Mouse (Mus musculus) midbrain, embryonic 11.5 days (tissue): ENCODE measurements around the gene 1700034J05Rik. TPM values are rescaled to one million over a fixed set of nuclear protein-coding genes. Genes with fewer than 3 reads are reported as not detected.
A peak's percentile ranks its signal among the peaks of the same experiment; 100 is the strongest.

Experiments
- ATAC-seq: fragments of 200-750 bp; cut with Nextera tagmentation; 2 replicates; pipeline ENCODE4 v1.8.0; 2017; ENCODE audit warnings: moderate TSS enrichment, moderate library complexity; ENCODE audit not compliant: low FRiP score
- DNase-seq: peaks from one replicate; pipeline ENCODE4 v3.0.0; 2015; ENCODE audit warnings: low spot score; ENCODE audit errors: missing footprints
- H3K27ac ChIP-seq: fragments of 300-500 bp; sonication (generic); 2 replicates; pipeline ENCODE4 v1.5.1; 2014; ENCODE audit warnings: low read depth, low read length
- H3K27me3 ChIP-seq: fragments of 300-500 bp; sonication (generic); 2 replicates; pipeline ENCODE4 v1.6.1; 2014; ENCODE audit warnings: mild to moderate bottlenecking, low read length, moderate library complexity, mixed read lengths; ENCODE audit not compliant: control insufficient read depth, insufficient read depth
- H3K36me3 ChIP-seq: fragments of 300-500 bp; sonication (generic); 2 replicates; pipeline ENCODE4 v1.6.1; 2014; ENCODE audit warnings: mild to moderate bottlenecking, low read length, moderate library complexity, mixed read lengths; ENCODE audit not compliant: control insufficient read depth, insufficient read depth
- H3K4me1 ChIP-seq: fragments of 300-500 bp; sonication (generic); 2 replicates; pipeline ENCODE4 v1.6.1; 2014; ENCODE audit warnings: low read length; ENCODE audit not compliant: control insufficient read depth, insufficient read depth
- H3K4me2 ChIP-seq: fragments of 300-500 bp; sonication (generic); 2 replicates; pipeline ENCODE4 v1.6.1; 2014; ENCODE audit warnings: mild to moderate bottlenecking, moderate library complexity
- H3K4me3 ChIP-seq: fragments of 300-500 bp; sonication (generic); 2 replicates; pipeline ENCODE4 v1.5.1; 2014; ENCODE audit warnings: low read depth, low read length
- H3K9ac ChIP-seq: fragments of 300-500 bp; sonication (generic); 2 replicates; pipeline ENCODE4 v1.6.1; 2014; ENCODE audit warnings: low read length
- H3K9me3 ChIP-seq: fragments of 300-500 bp; sonication (generic); 2 replicates; pipeline ENCODE4 v1.6.1; 2016; ENCODE audit warnings: low read length; ENCODE audit not compliant: control insufficient read depth
- WGBS: fragments of 180-500 bp; shearing (Covaris S2); extraction: QIAGEN DNeasy Blood & Tissue Kit; methylation state at CpG from one replicate; pipeline ENCODE4 v1.1.7; 2014; 5-methylcytosine and 5-hydroxymethylcytosine counted together
- polyA plus RNA-seq: library from polyadenylated mRNA; unstranded; fragments of >200 nt; fragmentation: Nextera tagmentation; extraction: Ambion mirVana; gene quantifications from 2 replicates; pipeline ENCODE4 v1.2.1, GENCODE M21; 2014

The 1700034J05Rik gene
- polyA plus RNA-seq, 1 experiment from 2014 or later: 0.11 TPM

DNA sequence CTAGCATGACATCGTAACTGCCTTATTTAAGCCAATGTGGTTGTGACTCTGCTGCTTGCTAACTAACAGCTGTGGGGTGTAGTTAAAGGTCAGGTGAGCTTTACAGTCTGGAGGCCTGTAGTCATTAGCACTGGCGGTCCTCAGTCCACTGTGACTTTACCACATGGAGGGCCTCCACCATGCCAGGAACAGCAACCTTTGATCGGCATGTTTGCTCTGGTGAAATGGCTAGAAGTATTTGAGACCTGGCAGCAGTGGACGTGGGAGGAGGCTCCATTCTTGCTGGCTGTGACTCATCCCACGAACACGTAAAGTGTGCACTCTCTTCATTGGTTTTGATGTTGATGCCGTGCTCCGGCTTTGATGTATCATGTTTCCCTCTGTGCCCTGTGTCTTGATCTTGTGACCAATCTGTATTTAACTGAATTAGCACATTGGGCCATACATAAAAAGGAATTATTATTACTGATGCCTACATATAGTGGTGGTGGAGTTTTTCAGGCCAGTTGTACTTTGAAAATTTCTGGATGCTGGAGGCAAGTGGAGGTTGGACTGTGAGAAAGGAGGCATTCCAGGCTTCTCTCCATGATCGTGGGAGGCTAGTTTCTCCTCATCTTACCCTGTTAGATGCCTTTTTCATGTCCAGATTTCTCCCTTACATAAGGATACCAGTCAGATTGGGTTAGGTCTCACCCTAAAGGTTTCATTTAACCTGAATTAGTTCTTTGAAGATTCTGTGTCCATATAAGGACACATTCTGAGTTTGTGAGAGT, 5.9 kb upstream of the 1700034J05Rik start:
- H3K27ac ChIP-seq: no peak overlapping the region
- H3K9me3 ChIP-seq: no peaks in the 10 kb centered on the region
- no peak overlapping the region for H3K4me3 ChIP-seq
- no peaks in the 10 kb centered on the region for H3K36me3 ChIP-seq
- H3K27me3 ChIP-seq: no peaks in the 10 kb centered on the region
- H3K9ac ChIP-seq: no peak overlapping the region
- 88% methylated on average over 9 of the region's 9 CpGs for WGBS
- ATAC-seq (no peak), DNase-seq (no peak)
- H3K4me1 ChIP-seq: peaks cover 4% of the 10 kb centered on the region
- H3K4me2 ChIP-seq: no peak overlapping the region

DNA sequence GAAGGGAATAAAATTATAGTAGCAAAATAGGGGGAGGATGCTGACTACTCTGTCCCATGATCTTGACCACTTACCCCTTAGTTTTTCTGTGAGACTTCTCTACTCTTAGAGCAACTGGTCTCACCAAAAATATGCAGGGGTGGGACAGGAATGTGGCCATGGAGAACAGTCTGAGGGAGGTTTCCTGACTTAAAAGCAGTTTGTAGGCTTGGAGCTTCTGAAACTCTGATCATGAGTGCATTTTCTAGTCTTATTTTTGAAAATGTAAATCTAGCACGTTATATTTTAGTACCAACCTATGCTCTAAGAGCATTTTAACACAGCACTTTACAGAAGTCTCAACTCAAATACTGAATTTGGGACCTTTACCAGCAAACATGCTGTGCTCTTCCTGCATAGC, 4.5 kb upstream of the 1700034J05Rik start:
- DNase-seq (no peak), ATAC-seq (no peak)
- no peak overlapping the region for H3K4me3 ChIP-seq
- no peaks in the 10 kb centered on the region for H3K36me3 ChIP-seq
- no peak overlapping the region for H3K27ac ChIP-seq
- no peaks in the 10 kb centered on the region for H3K9me3 ChIP-seq
- peaks cover 4% of the 10 kb centered on the region for H3K4me1 ChIP-seq
- 81% methylated on average over 1 of the region's 1 CpGs for WGBS
- no peak overlapping the region for H3K4me2 ChIP-seq
- no peaks in the 10 kb centered on the region for H3K27me3 ChIP-seq
- no peak overlapping the region for H3K9ac ChIP-seq

DNA sequence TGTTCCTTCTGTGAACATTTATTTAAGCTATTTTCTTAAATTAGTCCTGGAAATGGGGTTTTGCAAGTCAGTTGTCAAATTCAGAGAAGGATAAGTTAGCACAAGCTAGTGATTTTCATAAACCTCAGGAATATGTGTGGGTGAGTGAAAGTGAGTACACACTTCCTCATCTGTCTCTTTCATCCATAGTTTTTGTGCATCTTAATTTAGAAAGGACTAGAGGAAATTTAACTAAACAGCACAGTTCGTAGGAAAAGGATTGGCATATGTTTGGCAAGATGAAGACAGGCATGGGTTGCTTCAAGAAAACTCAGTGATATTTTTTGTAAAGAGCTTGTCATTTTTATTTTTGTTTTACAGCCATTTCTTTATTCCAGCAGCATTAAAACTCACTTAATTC, 2.7 kb upstream of the 1700034J05Rik start:
- H3K27me3 ChIP-seq: no peaks in the 10 kb centered on the region
- H3K9me3 ChIP-seq: no peaks in the 10 kb centered on the region
- peaks cover 4% of the 10 kb centered on the region for H3K4me1 ChIP-seq
- no peak overlapping the region for H3K4me2 ChIP-seq
- H3K36me3 ChIP-seq: no peaks in the 10 kb centered on the region
- no peak overlapping the region for H3K9ac ChIP-seq
- 85% methylated on average over 1 of the region's 1 CpGs for WGBS
- no peak overlapping the region for H3K4me3 ChIP-seq
- DNase-seq (no peak), ATAC-seq (no peak)
- no peak overlapping the region for H3K27ac ChIP-seq

DNA sequence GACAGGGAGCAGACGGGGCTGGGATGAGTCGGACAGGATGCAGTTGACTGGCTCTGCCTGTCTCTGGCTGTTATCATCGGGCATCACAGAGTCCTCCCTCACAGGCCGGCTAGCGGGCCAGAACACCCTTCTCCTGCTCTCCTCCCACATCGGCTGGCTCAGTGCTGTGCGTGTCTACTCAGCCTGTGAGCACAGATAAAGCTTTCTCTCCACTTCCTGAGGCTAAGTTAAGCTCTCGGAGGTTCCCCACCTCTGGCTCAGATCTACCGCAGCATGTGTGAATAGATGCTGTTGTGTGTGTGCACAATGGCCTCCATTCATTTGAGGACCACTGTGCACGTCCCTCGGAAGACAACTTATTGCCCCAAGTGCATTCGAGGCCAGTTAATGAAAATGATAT, 1.7 kb upstream of the 1700034J05Rik start:
- no peak overlapping the region for H3K4me2 ChIP-seq
- DNase-seq: no peak
- no peaks in the 10 kb centered on the region for H3K9me3 ChIP-seq
- no peak overlapping the region for H3K27ac ChIP-seq
- H3K27me3 ChIP-seq: no peaks in the 10 kb centered on the region
- no peak overlapping the region for H3K4me3 ChIP-seq
- WGBS: 30% methylated on average over 12 of the region's 12 CpGs
- ATAC-seq: peak; percentile 64; the same call in 1 of the 2 replicates
- H3K4me1 ChIP-seq: peaks cover 4% of the 10 kb centered on the region
- H3K36me3 ChIP-seq: no peaks in the 10 kb centered on the region
- no peak overlapping the region for H3K9ac ChIP-seq

DNA sequence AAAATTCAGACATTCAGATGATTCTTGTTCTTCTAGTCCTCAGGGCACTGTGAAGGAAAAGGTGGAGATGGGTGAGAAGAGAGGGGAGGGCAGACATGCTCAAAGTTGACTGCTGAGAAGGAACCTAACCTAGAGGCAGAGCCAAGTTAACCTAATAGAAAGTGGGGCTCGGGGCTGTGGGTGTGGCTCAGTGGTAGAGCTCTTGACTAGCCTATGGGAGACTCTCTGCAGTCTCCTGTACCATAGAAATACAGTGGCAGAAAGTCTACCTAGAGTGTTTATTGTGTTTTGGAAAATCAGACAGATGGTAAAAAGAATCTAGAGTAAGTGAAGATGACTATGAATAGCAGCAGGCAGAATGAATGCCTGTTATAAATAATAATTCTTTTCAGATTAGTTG, 1.3 kb upstream of the 1700034J05Rik start:
- Histone ChIP-seq H3K4me1 (peaks cover 5% of the 10 kb centered on the region), H3K4me2 (no peak overlapping the region), H3K36me3 (no peaks in the 10 kb centered on the region), H3K27ac (no peak overlapping the region), H3K9me3 (no peaks in the 10 kb centered on the region), H3K9ac (no peak overlapping the region), H3K4me3 (no peak overlapping the region), H3K27me3 (no peaks in the 10 kb centered on the region)
- no peak for DNase-seq
- no peak for ATAC-seq
- 75% methylated on average over 1 of the region's 1 CpGs for WGBS

DNA sequence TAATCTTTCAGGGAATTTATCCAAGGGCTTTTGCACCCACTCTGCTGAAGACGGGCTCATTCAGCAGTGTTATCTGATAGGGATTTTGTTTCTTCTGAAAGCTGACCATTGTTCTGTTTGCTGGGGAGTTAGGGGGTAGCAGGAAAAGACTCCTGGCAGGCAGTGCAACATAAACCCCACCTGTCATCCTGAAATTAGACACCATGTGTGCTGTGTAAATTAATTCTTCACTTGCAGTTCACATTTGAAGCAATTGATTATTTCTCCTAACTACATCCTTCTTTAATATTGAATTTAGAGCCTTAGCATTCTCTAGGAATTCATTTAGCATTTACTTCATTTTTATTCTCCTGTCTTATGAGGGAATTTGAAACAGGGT, 3.8 kb downstream of the 1700034J05Rik start:
- no peak for ATAC-seq
- Histone ChIP-seq H3K9me3 (no peaks in the 10 kb centered on the region), H3K27ac (no peak overlapping the region), H3K4me2 (no peak overlapping the region), H3K27me3 (no peaks in the 10 kb centered on the region), H3K4me3 (no peak overlapping the region), H3K9ac (no peak overlapping the region), H3K36me3 (no peaks in the 10 kb centered on the region), H3K4me1 (peaks cover 5% of the 10 kb centered on the region; the same call in 1 of the 2 replicates)
- 11% methylated on average over 1 of the region's 1 CpGs for WGBS
- DNase-seq: no peak

DNA sequence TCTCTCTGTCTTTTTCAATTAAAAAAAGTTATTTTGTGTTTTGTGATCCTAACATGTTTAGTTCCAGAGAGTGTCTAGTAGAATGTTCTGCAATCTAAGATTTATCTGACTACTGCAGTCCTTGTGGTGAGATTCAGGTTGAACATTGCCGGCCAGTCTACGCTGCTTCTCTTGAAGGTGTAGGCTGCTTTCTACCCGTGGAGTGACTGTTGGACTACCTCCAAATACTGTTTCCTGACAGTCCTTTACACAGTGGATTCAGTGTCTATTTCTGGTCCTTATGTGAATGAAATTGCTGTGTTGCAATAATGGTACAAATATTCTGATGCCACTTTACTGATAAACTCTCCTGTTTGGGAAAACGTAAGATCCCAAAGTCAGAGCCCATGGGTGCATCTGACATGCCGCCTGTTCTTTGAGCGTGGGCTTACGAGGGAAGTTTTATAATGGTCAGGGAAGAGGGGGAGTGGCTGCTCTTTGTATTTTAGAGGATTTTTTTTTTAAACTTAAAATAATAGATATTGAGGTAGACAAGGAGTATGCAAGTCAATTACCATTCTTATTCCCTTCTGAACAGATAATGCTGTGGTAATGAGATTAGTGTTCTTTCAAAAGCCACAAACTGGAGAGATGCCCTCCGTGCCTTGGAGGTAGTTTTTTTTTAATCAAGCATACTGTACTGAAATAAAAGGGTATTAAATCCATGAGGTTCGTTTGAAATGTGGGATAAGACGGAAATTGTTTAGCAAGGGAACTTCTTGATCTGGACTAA, 4.4 kb downstream of the 1700034J05Rik start:
- DNase-seq (no peak), ATAC-seq (no peak)
- Histone ChIP-seq H3K4me3 (no peak overlapping the region), H3K9me3 (no peaks in the 10 kb centered on the region), H3K36me3 (no peaks in the 10 kb centered on the region), H3K27ac (no peak overlapping the region), H3K4me2 (no peak overlapping the region), H3K4me1 (peaks cover 5% of the 10 kb centered on the region; the same call in 1 of the 2 replicates), H3K9ac (no peak overlapping the region), H3K27me3 (no peaks in the 10 kb centered on the region)
- WGBS: 34% methylated on average over 10 of the region's 10 CpGs

DNA sequence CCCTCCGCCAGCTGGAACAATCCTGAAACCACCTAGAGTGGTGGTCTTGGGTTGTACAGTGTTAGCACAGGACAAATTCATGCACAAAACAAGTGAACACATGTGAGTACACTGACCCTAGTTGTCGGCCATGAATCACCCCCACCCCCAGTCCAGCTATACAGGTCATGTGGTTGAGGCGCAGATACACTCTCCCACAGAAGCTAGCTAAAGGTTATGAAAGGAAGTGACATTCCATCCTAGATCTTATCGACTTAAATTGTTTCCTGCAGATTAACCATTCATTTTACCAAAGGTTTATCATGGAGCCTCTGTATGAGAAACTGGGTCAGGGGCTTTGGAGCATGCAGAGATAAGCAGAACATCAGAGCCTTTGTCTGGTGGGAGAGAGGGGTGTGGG, 7.0 kb downstream of the 1700034J05Rik start:
- Histone ChIP-seq H3K4me2 (no peak overlapping the region), H3K27ac (no peak overlapping the region), H3K36me3 (no peaks in the 10 kb centered on the region), H3K4me3 (no peak overlapping the region), H3K27me3 (no peaks in the 10 kb centered on the region), H3K9ac (no peak overlapping the region), H3K9me3 (no peaks in the 10 kb centered on the region), H3K4me1 (peaks cover 5% of the 10 kb centered on the region; the same call in 1 of the 2 replicates)
- DNase-seq: no peak
- 74% methylated on average over 4 of the region's 4 CpGs for WGBS
- no peak for ATAC-seq

DNA sequence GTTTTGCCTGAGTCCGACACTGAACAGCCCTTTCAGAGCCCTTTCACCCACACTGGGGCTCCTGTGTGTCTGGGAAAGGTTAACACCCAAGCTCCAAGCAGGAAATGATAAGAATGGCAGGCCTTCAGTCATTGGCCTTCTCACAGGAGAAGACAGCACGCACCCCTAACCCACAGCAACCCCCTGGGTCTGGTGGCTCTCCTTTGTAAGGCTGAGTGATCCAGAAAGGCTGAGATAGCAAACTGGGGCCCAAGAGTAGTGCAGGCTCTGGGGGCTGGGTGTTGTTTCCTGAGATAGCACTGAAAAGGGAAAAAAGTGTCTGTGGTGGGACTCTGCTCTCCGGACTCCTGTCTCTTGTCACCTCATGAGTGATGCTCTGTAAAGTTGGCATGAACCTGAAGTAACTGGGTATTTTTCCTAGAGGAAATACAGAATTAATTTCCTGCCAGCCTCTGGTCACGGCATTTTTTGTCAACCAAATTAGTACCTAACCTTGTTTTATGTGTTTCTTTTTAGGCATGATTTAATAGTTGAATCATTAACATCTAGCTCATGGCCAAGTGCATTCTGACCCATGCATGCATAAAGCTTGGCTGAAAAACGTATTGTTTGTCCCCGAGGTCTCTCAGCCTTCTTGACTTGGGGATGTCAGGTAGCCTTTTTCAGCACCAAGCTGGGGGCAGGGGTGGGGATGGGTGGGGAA, 7.7 kb downstream of the 1700034J05Rik start:
- H3K36me3 ChIP-seq: no peaks in the 10 kb centered on the region
- H3K4me1 ChIP-seq: peaks cover 5% of the 10 kb centered on the region; the same call in 1 of the 2 replicates
- H3K27me3 ChIP-seq: no peaks in the 10 kb centered on the region
- DNase-seq (no peak), ATAC-seq (no peak)
- no peak overlapping the region for H3K9ac ChIP-seq
- no peaks in the 10 kb centered on the region for H3K9me3 ChIP-seq
- 83% methylated on average over 6 of the region's 6 CpGs for WGBS
- no peak overlapping the region for H3K4me3 ChIP-seq
- H3K4me2 ChIP-seq: no peak overlapping the region
- H3K27ac ChIP-seq: no peak overlapping the region
